Mouse (Mus musculus) small intestine, adult 2 months (tissue): ENCODE data around the gene Podxl2.

Experiments
- CTCF ChIP-seq: fragments of 200-500 bp; IDR thresholded peaks from 2 replicates; pipeline ENCODE4 v1.5.1; 2012; ENCODE audit warnings: low read depth, mild to moderate bottlenecking, control low read depth, inconsistent platforms, low read length, moderate library complexity, mixed read lengths; ENCODE audit not compliant: insufficient replicate concordance, insufficient read length; ENCODE audit errors: extremely low read depth
- POLR2A ChIP-seq: fragments of 200-500 bp; IDR thresholded peaks from 2 replicates; pipeline ENCODE4 v1.6.1; 2012; ENCODE audit warnings: low read depth, mild to moderate bottlenecking, control low read depth, inconsistent platforms, low read length, moderate library complexity

- TF ChIP-seq POLR2A: no peak
- TF ChIP-seq CTCF: no peak
Observed at GRCm38 (mm10) chr6:88890832-88891231, 16.0 kb upstream of the Podxl2 start.
